Mouse (Mus musculus) hindbrain, embryonic 10.5 days (tissue): ENCODE data around the gene Cygb. TPM values are rescaled to one million over a fixed set of nuclear protein-coding genes. Genes with fewer than 3 reads are reported as not detected.
"Not testable (repeated sequence)": the region's sequence is repeated elsewhere in the genome, so short reads cannot be mapped to it uniquely, and the experiment has no call there.

Source experiments
- DNase-seq: peaks from one replicate; pipeline ENCODE4 v3.0.0-alpha.2; 2017; ENCODE audit warnings: low spot score
- H3K27ac ChIP-seq: fragments of 300-500 bp; sonication (generic); 2 replicates; pipeline ENCODE4 v1.5.1; 2016; ENCODE audit warnings: mild to moderate bottlenecking, moderate library complexity
- H3K27me3 ChIP-seq: fragments of 300-500 bp; sonication (generic); 2 replicates; pipeline ENCODE4 v1.6.1; 2016; ENCODE audit warnings: mild to moderate bottlenecking; ENCODE audit not compliant: poor library complexity, insufficient read depth, severe bottlenecking
- H3K36me3 ChIP-seq: fragments of 300-500 bp; sonication (generic); 2 replicates; pipeline ENCODE4 v1.6.1; 2016; ENCODE audit warnings: mild to moderate bottlenecking, moderate library complexity
- H3K4me1 ChIP-seq: fragments of 300-500 bp; sonication (generic); replicated peaks from 2 replicates; pipeline ENCODE4 v1.6.1; 2016; ENCODE audit warnings: mild to moderate bottlenecking
- H3K4me3 ChIP-seq: fragments of 300-500 bp; sonication (generic); 2 replicates; pipeline ENCODE4 v1.5.1; 2016; ENCODE audit warnings: mild to moderate bottlenecking, moderate library complexity
- H3K9me3 ChIP-seq: fragments of 300-500 bp; sonication (generic); 2 replicates; pipeline ENCODE4 v1.6.1; 2016; ENCODE audit warnings: mild to moderate bottlenecking, moderate library complexity
- WGBS: fragments of 180-500 bp; shearing (Covaris S2); methylation state at CpG from one replicate; pipeline ENCODE4 v1.1.7; 2016; 5-methylcytosine and 5-hydroxymethylcytosine counted together
- polyA plus RNA-seq: library from polyadenylated mRNA; unstranded; fragments of >200 nt; fragmentation: Nextera tagmentation; extraction: Ambion mirVana; gene quantifications from 2 replicates; pipeline ENCODE4 v1.2.1, GENCODE M21; 2016

Gene Cygb
- polyA plus RNA-seq, 1 experiment from 2014 or later: 3.5 TPM

DNA sequence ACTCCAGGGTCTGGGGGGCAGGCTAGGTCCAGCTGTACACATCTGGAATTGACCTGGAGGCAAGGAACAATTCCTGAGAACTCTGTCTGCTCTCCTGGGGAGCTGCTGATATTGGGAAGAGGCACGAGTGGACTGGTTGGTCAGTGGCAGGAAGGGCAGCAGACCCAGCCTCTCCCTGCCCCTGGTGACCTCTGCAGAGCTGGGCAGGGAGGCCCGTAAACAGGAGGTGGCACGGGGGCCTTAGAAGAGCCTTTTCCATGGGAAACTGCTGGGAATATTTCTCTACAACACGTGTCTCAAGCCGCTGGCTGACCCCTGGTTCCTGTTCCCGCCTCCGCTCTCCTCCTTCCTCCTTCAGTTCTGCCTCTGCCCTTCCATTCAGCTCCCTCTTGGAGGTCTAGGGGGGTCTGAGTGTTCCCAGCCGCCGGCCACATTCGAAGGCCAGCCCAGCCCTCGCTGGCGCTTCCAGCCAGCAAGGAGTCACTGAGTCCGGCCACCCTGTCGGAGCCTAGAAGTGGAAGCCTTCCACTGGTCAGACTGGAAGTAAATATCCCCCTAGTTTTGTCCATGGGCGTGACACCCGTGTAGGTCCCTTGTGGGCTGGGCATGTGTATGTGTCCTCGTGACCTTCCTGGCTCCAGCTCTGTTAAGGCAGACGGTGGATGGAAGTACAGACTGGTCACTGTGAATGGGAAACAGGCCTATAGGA, 5.7 kb downstream of the Cygb start:
- no peak overlapping the region for H3K4me3 ChIP-seq
- DNase-seq: peak; percentile 16
- H3K36me3 ChIP-seq: no peaks in the 10 kb centered on the region
- peaks cover 68% of the 10 kb centered on the region for H3K27me3 ChIP-seq
- no peaks in the 10 kb centered on the region for H3K9me3 ChIP-seq
- WGBS: 48% methylated on average over 18 of the region's 18 CpGs
- H3K27ac ChIP-seq: peak overlapping the region; percentile 76
- H3K4me1 ChIP-seq: peaks cover 82% of the 10 kb centered on the region

- Histone ChIP-seq H3K36me3 (no peaks in the 10 kb centered on the region), H3K27ac (peak overlapping the region; percentile 76), H3K9me3 (no peaks in the 10 kb centered on the region), H3K4me3 (no peak overlapping the region), H3K27me3 (peaks cover 62% of the 10 kb centered on the region), H3K4me1 (peaks cover 80% of the 10 kb centered on the region)
- DNase-seq: peak; percentile 29
- WGBS: 60% methylated on average over 11 of the region's 11 CpGs
Measured at GRCm38 (mm10) chr11:116647340-116647991, 6.6 kb downstream of the Cygb start.

GRCm38 (mm10) chr11:116646771-116647170, 7.3 kb downstream of the Cygb start:
- peaks cover 75% of the 10 kb centered on the region for H3K4me1 ChIP-seq

GRCm38 (mm10) chr11:116646136-116646535, 8.0 kb downstream of the Cygb start:
- Histone ChIP-seq H3K4me3 (no peak overlapping the region), H3K27ac (0 out of 2 replicates have a peak overlapping the region, but pooled peaks have one; percentile 40), H3K9me3 (no peaks in the 10 kb centered on the region), H3K36me3 (no peaks in the 10 kb centered on the region), H3K27me3 (peaks cover 54% of the 10 kb centered on the region), H3K4me1 (peaks cover 75% of the 10 kb centered on the region)
- peak; percentile 2 for DNase-seq
- WGBS: 67% methylated on average over 11 of the region's 11 CpGs

More at GRCm38 (mm10) chr11:116646771-116647170, 7.3 kb downstream of the Cygb start:
- WGBS: 84% methylated on average over 7 of the region's 7 CpGs
- DNase-seq: no peak
- Histone ChIP-seq H3K27me3 (peaks cover 59% of the 10 kb centered on the region), H3K36me3 (no peaks in the 10 kb centered on the region), H3K9me3 (no peaks in the 10 kb centered on the region), H3K4me3 (no peak overlapping the region), H3K27ac (0 out of 2 replicates have a peak overlapping the region, but pooled peaks have one; percentile 23)

DNA sequence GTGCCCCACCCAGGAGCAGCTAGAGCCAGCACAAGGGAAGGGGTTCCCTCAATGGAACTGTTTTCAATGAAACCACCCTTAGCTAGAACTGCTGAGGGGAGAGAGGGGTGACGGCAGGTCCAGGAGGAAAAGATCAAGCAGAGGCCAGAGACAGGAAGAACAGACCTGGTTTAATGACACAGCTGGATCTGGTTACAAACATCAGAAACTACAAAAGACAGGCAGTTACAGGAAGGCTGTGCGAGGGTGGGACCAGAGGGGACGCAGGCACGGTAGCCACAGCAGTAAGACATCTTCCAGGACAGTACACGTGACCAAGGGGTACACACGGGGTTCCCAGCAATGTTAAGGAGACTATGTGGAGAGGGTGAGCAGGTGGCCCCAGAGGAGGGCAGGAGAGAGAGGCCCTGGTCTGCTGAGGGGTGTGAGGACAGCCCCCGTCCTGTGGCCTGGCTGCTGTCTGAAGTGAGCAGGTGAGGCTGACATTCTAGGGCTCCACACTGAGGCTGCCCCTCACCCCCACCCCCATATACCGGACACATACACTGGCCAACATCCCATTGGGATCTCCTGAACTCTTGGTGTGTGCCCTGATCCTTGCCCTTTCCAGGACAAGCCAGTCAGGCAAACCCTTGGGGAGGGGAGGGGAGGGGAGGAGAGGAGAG, 8.5 kb downstream of the Cygb start:
- Histone ChIP-seq H3K27me3 (peaks cover 48% of the 10 kb centered on the region), H3K9me3 (no peaks in the 10 kb centered on the region), H3K27ac (peak overlapping the region; percentile 45; the same call in 1 of the 2 replicates), H3K4me1 (peaks cover 75% of the 10 kb centered on the region), H3K36me3 (no peaks in the 10 kb centered on the region), H3K4me3 (no peak overlapping the region)
- DNase-seq: peak; percentile 8
- WGBS: 52% methylated on average over 8 of the region's 8 CpGs

DNA sequence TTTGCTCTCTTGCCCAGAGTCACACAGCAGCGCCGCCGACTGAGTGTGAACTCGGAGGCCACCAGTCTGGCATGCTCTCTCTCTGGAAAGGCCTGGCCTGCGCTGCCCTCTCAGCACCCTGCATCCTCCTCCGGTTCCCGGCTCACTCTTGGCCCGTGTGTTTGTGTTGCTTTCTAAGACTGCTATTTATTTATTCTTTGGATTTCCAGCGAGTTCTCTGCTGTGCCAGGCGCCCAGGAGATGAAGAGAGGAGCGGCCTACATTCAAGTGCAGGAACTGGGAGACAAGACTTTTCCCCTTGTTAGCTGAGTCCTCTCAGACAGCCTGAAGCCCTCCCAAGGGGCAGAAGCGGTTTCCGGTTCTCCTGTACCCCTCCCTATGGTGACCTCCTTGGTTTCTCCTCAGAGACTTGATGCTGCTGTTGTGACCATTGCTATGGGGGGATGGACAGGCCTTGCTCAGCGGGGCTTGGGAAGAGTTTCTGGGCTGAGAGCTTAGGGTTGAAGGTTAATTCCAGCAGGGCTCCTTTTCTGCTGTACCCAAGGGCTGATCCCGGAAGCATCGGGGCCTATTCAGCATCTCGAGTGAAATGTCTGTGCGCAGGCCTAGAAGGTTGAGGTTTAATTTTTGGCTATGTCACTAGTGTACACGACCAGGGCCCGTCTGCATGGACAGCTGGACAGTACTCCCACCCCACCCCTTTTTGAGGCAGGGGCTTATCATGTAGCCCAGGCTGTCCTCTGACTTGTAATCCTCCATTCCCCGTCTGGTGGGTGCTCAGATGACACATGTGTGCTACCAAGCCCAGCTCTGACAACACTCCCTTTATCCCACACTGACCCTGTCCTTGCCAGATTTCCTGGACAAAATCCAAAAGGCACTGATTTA, 9.6 kb downstream of the Cygb start:
- WGBS: 39% methylated on average over 21 of the region's 21 CpGs
- peak overlapping the region; percentile 48 for H3K4me3 ChIP-seq
- H3K27me3 ChIP-seq: peaks cover 40% of the 10 kb centered on the region; the same call in 1 of the 2 replicates
- no peaks in the 10 kb centered on the region for H3K9me3 ChIP-seq
- H3K36me3 ChIP-seq: no peaks in the 10 kb centered on the region
- peak; percentile 53 for DNase-seq
- H3K4me1 ChIP-seq: peaks cover 65% of the 10 kb centered on the region
- peak overlapping the region; percentile 86 for H3K27ac ChIP-seq

DNA sequence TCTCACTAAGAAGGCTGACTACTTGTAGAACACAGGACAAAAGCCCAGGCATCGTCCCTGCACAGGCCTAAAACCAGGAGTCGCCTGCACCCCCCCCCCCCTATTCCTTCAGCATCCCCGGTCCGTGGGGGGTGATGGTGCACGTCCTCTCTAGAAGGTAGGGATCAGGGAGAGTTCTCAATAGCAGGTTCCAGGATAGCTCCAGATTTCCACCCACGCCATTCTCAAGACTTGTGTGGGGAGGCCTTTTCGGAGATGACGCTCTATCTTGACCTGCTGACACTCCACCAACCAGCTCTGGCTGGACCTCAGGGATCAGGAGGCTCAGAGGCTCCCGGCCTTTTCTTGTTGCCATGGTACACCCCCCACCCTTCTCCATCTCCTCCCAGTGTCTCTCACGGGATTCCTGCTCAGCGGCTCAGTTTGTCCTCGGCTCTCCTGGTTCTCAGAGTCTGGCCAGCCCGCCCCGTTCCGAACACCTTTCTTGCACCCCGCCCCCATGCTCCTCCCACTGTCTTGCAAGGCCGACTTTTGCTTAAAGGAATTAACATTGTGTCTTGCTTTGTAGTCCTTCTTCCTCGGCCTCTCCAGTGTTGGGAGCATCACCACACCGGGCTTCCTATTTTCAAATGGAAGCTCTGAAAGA, 10.4 kb downstream of the Cygb start:
- 3% methylated on average over 19 of the region's 19 CpGs for WGBS
- H3K27ac ChIP-seq: peak overlapping the region; percentile 86
- H3K4me1 ChIP-seq: peaks cover 57% of the 10 kb centered on the region
- H3K36me3 ChIP-seq: no peaks in the 10 kb centered on the region
- H3K9me3 ChIP-seq: no peaks in the 10 kb centered on the region
- peak; percentile 59 for DNase-seq
- peaks cover 32% of the 10 kb centered on the region; the same call in 1 of the 2 replicates for H3K27me3 ChIP-seq
- peak overlapping the region; percentile 48 for H3K4me3 ChIP-seq

GRCm38 (mm10) chr11:116642681-116643578, 11.2 kb downstream of the Cygb start:
- 38% methylated on average over 14 of the region's 14 CpGs for WGBS
- DNase-seq: peak; percentile 92
- H3K27ac ChIP-seq: peak overlapping the region; percentile 86

DNA sequence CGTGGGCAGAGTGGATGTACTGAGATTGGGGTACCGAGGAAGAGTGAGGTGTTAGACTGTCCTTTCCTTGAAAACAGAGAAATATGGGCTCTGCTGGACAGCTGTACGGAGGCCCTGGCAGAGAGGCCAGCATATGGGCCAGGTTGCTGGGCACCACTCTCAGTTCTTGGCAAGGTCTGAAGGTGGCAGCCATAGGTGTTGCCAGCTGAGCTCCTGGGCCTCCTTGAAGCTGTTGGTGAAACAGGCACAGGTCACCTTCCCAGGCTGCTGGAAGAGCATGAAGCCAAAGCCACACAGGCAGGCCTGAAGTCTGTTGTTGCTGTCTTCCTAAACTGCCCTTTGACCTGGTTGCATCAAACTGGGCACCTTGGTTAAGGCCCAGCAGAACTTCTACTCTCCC, 12.4 kb downstream of the Cygb start:
- Histone ChIP-seq H3K27ac (no peak overlapping the region), H3K4me3 (no peak overlapping the region), H3K9me3 (no peaks in the 10 kb centered on the region), H3K27me3 (peaks cover 27% of the 10 kb centered on the region; the same call in 1 of the 2 replicates), H3K4me1 (peaks cover 37% of the 10 kb centered on the region), H3K36me3 (no peaks in the 10 kb centered on the region)
- no peak for DNase-seq
- 71% methylated on average over 3 of the region's 3 CpGs for WGBS

More at GRCm38 (mm10) chr11:116642681-116643578, 11.2 kb downstream of the Cygb start:
- peak overlapping the region; percentile 48 for H3K4me3 ChIP-seq
- no peaks in the 10 kb centered on the region for H3K36me3 ChIP-seq
- H3K9me3 ChIP-seq: no peaks in the 10 kb centered on the region
- peaks cover 49% of the 10 kb centered on the region for H3K4me1 ChIP-seq
- H3K27me3 ChIP-seq: peaks cover 31% of the 10 kb centered on the region; the same call in 1 of the 2 replicates

GRCm38 (mm10) chr11:116641168-116641567, 12.9 kb downstream of the Cygb start:
- Histone ChIP-seq H3K4me1 (peaks cover 32% of the 10 kb centered on the region), H3K27ac (no peak overlapping the region), H3K4me3 (no peak overlapping the region), H3K27me3 (peaks cover 23% of the 10 kb centered on the region; the same call in 1 of the 2 replicates), H3K9me3 (no peaks in the 10 kb centered on the region), H3K36me3 (no peaks in the 10 kb centered on the region)
- WGBS: 46% methylated on average over 5 of the region's 5 CpGs
- peak; percentile 50 for DNase-seq

GRCm38 (mm10) chr11:116636607-116637006, 17.5 kb downstream of the Cygb start:
- H3K27ac ChIP-seq, H3K4me1 ChIP-seq, H3K9me3 ChIP-seq, H3K4me3 ChIP-seq, H3K36me3 ChIP-seq, DNase-seq, H3K27me3 ChIP-seq: not testable (repeated sequence)
- 76% methylated on average over 8 of the region's 8 CpGs for WGBS
